Mouse (Mus musculus): Measurements from ENCODE around the gene Fbxl5.

The Fbxl5 gene

DNA sequence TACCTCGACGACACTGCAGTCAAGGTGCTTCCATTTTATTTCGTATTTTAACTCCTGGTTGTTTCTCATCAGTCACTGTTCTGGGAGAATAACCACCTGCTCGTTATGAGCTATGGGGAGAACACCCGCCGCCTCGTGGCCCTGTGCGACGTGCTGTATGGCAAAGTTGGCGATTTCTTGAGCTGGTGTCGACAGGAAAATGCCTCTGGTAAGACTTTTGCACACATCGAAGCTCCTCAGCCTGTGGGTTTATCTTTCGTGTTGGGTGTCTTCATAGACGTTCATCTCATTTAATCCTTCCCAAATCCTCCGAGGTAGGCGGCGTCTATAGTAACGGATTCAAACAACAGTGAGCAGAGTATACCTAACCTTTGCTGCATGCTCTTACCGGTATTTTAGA lies at the start of gene Fbxl5:
Fbxl5 (minus strand) TSS at position 101 of the 400 bp plus-strand sequence.
- no peak for DNase-seq (ENCODE audit: low spot score)

DNA sequence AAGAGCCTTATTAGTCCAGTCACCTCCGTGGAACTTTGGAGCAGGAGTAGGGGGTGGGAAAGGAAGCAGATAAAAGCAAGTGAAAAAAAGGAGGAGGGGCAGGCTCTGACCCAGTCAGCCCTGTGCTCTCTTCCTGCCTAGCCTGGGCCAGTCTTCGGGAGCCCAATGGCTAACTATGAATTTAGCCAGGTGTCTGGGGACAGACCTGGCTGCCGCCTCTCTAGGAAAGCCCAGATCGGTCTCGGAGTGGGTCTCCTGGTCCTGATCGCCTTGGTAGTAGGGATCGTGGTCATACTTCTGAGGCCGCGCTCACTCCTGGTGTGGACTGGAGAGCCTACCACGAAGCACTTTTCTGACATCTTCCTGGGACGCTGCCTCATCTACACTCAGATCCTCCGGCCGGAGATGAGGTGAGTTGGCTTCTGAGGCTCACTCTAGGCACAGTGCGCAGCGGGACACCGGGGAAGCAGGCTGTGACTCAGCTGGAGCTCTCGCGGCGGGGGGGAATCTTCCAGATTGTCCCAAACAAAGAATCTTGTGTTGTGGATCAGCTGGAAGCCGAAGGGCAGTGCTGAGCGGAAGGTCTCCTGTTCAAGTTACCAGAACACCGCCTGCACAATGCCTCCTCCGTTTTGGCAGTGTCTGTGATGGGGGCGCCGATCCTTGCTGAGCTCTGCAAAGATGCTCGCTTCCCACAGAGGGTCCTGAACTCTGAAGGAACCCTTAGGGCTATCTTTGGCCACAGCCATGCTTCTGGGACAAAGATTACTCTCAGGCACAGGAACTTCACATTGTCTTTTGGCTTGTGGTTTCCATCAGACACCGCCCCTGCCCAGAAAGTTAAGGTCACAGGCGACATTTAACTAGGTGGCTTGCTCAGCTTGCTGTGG lies 47.5 kb upstream of the Fbxl5 start:
- DNase-seq (ENCODE audit: low spot score): peak; percentile 49

DNA sequence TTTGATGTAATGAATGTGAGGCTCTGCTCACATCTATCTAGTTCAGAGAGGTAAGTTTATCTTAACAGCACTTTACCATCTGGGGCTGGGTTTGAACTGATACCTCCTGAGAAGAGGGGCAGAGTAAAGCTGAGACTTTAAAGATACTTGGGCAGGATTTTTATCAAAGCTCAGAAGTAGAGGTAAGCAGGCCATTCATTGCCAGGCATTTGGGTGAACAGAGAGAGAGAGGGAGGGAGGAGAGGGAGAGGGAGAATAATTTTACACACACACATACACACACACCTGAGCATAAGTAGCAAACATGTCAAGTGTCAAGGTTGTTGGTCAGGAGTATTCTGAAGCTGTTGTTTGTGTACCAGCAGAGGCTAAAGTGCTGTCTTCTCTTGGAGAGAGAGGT lies 46.8 kb upstream of the Fbxl5 start, which contains the start of gene Cd38:
Cd38 (plus strand) TSS at position 301 of the 400 bp plus-strand sequence.
- no peak for DNase-seq (ENCODE audit: low spot score)

DNA sequence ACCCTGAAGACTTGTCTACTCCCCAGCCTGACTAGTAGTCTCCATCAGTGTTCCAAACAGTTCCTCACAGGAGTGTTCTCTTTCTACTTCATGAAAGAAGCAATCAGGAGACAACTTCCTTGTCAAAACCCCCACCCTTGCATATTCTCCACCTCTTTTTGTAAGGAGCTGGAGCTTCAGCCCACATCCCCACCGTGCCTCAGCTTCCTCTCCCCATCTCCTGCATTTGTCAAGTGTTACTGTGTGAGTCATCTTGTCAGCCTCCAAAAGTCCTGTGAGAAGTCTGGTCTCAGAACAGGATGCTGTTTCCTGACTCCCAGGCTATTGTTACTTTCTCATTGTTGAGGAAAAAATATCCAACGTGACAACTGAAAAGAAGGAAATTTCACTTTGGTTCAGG lies 43.9 kb upstream of the Fbxl5 start:
- no peak for DNase-seq (ENCODE audit: low spot score)

DNA sequence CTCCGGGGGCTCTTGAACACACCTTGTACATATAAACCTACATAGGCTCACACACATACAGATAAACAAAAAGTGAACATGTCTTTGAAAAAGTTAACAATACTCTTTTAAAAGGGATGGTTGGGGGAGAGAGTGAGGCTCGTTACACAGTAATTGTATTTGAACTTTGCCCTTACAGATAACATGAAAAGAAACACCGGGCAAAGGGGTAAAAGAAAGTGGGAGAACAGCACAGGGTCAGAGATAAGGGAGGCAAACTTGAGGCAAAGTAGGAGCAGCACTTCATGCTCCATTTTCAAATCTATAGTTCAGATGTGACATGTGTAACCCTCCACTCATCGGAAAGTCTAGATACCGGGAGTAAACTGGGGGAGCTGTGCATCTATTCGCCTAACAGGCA lies 42.2 kb upstream of the Fbxl5 start:
- no peak for DNase-seq (ENCODE audit: low spot score)

DNA sequence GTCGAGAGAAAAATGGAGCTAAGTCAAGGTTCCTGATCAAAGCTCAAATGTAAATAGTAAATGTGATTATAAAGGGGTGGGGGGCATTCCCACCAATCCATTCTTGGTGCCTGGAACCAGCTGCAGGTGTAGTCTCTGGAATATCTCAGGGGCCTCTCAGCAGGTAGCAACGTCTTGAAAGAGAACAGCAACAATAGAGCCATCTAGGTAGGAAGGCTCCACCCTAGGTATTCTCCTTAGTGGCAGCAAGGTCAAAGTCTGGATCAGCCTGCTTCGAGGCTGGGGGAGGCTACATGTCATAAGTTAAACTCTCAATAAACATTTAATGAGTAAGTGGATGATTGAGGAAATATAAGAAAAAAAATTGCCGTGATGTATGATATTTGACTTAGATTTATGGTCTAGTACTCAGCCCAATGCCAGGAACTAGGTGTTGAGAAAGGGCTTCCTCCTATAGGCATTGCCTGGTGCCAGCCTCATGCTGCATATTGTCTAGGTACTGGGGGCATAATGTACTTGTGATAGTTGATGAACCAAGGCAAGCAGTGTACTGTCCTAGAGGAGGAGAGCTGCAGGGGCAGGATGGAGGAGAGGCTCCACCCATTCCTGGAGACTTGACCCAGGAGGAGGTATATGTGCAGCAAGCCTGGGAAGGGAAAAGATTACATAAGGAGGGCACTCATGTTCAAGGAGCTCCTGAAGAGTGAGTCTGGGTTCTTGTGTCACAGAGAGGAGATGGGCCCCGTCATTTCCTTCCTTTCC lies 39.4 kb upstream of the Fbxl5 start:
- no peak for DNase-seq (ENCODE audit: low spot score)

DNA sequence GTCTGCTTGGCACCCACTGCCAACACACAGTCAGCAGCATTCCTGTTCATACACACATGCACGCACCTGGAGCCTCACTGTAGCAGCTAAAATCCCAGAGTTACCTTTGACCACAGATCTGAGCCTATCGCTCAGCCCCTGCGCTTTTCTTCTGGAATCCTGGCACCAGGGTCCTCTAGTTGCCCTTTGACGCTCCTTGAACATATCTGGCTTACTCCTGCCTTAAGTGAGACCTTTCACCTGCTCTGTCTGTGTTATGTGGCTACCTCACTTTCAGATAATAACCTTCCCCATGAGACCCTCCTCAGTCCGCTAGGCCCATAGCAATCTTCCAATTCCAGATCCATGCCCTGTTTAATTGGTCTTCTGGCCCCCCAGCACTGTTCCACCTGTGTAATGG lies 38.7 kb upstream of the Fbxl5 start:
- DNase-seq (ENCODE audit: low spot score): no peak

DNA sequence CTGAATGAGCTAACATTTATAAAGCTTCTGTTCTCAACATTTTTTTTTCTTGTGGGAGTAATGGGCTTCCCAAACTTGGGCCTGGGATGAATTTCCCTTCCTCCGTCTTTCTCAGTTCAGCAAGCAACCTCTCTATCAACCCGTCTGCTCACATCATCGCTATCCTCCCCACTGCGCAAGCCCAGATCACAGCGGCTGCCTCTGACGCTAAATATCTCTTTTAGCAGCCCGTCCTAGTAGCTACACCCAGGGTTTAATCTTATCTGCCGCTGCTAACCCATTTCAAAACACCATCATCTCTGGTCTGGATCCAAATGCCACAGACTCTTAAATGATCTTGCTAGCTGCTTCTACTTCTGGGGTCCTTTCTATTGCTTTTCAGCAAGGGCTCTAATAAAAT lies 38.2 kb upstream of the Fbxl5 start:
- DNase-seq (ENCODE audit: low spot score): no peak

DNA sequence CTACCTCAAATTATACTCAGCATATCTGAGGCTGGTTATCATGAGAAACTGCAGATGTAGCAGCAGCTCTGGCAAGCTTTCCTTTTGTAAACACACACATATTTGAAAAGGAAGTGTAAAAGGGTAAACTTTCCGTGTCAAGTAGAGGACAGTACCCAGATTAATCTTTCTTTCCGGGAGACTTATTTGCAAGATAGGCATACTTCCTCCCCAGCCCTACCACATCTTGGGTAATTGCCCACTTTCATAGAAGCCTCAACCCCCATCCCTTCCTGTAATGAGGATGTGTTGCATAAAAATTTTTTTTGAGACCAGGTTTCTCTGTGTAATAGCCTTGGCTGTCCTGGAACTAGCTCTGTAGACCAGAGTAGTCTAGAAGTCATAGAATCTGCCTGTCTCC lies 34.3 kb upstream of the Fbxl5 start:
- peak; percentile 76 for DNase-seq (ENCODE audit: low spot score)

DNA sequence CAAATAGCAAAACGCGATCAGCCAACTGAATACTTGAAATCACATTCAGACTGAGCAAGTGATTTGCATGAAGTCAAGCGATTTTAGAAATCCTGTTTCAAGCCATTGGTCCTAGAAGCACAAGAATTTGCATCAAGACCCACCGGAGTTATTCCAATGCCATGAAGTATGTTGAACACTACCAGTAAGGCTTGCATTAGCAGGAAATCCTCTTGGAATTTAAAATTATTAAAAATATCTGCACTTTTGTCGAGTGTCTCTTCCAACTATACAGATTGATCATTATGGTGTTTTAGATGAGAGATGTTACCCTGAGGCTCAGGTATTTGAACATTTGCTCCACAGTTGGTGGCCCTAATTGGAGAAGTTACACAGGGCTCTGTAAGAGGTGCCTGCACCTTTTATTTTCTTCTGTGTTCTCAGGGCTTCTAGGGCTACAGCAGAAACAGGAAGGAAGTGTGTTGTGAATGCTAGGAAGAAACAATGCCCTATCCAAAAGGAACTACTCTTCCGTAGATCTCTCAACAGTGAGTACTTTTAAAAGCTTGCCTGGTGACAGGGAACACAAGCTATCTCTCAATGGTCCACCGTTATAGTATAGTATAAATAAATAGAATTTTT lies 32.5 kb upstream of the Fbxl5 start:
- DNase-seq (ENCODE audit: low spot score): no peak

DNA sequence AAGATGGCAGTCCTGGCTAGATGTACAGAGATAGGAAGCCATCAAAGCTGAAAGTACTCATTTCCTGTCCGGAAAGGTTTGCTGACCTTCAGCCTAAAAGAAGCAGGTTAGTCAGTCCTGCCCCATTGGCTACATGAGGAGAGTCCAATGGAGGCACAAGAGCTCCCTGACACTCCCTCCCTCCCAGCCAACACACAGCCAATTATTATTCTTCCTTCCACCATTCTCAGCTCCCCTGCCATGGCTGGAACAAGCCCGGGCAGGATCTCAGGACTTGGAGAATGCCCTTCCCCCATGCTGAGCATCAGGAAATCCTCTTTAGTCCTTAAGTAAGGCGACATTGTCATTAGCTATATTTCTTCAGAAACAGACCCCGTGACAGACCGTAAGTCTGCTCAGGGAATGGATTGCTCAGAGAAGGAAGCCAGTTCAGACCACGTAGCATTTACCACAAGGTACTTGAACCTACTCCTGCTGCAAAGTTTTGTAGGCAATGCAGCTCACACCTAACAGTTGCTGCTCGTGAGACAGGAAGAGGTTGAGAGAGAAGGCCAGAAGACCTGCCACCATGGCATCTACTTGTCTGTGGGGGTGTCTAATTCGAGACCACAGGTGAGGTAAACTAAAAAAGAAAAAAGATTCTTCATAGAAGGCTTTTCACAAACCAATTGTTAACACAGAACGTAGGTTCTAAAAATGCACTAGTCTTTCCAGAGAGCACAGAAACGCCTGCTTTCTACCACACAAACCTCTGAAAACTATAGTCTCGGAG lies 31.8 kb upstream of the Fbxl5 start:
- DNase-seq (ENCODE audit: low spot score): no peak

DNA sequence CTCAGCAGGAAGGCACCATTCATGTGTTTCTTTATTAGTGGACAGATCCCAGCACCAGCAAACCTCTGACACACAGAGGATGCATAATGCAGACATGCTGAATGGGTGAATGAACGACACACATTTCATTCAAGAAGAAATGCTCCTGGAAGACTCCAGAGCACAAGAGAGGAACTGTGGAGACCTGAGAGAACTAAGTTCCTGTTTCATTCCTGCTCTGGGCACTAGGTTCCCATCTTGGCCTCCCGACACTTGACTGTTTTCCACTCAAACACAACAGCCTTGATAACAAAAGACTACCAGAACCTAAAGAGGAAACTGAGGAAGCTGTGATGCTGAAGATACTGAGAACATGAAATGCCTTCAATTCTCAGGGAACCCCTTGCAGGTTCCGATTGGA lies 26.8 kb upstream of the Fbxl5 start:
- no peak for DNase-seq (ENCODE audit: low spot score)

DNA sequence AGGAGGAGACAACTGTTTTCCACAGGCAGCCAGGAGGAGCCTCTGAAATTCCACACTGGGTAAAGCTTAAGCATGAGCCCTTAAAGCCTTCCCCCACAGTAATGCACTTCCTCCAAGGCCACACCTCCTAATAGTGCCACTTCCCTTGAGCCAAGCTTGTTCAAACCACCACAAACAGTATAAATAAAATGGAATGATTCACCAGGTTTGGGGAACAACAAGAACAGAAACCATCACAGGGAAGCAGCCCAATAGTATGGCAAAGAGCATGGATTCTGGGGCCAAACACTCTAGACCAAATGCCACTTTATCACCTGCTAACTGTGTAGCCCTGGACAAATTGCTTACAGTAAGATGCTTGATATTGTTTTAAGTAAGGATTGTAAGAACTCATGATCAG lies 26.1 kb upstream of the Fbxl5 start:
- no peak for DNase-seq (ENCODE audit: low spot score)

DNA sequence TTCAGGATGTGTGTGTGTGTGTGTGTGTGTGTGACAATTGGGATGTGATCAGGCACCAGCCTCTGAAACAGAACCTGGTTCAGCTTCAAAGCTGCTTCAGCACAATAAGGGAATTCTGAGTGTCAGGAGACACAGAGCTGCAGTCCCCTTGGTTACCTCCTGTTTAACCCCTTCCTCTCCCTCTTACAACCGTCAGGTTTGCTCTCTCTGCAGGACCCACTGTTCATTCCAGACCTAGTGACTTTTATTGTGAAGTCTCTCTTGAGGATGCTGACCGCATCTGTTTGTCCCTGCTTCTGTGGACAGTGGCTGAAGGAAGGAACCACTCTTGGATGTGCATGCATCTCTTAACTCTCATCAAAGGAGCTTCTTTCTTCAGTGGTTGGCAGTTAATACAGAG lies 24.8 kb upstream of the Fbxl5 start:
- no peak for DNase-seq (ENCODE audit: low spot score)

DNA sequence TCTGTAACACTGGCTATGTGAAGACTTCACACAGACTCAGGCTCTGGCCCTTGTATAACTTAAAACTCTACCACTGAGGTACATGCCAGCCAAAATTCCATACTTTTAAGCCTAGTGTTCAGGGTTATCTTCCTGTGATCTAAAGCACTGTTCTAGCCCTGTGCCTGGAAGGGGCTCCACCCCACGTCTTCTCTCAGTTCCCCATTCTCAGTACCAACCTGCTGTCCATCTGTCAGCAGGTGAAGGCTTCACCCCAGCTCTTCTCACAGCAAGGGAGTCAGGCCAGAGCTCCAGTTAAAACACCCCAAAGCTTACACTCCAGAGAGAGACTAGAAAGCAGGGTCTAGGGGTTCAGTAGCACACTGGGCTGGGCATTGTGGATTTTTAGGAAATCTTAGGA lies 24.2 kb upstream of the Fbxl5 start:
- no peak for DNase-seq (ENCODE audit: low spot score)

DNA sequence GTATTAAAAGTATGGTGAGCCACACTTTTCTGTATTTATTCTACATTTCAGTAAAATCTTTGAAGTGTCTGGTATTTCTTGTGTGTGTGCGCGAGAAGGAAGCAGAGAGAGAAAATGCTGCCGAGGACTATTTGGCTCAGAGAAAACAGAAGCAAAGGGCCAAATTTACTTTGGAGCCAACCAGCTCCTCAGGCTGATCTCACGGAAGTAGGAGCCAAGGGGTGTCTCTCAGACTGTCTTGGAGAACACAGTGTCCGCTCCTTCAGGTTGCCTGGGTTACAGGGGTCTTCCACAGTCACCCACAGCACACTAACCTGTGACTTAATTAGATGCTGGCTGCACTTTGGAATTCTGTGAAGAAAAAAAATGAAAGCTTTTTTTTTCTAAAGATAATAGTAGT lies 23.6 kb upstream of the Fbxl5 start:
- DNase-seq (ENCODE audit: low spot score): no peak

DNA sequence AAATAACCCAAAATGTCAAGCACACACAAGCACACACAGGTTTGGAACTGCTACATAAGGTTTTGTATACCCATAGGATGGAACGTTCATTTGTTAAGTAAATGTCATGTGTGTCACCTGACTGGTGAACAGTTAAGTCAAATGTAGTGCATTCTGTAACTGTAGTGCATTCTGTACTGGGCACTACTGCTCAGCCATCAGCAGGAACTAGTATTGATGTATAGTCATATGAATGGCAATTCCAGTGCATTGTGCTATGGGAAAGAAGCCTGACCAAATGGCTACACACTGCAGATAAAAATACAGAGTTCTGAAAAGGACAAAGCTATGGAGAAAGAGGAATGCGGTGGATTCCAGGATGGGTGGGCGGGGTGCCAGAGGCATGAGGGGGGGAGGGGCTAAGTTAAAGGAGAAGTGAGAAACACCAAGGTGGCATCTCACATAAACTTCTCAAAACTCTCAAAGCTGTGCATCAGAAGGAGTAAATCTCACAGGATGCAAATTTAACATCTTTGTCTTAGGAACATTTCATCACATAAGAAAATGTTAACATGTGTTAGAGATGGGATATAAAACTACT lies 21.2 kb upstream of the Fbxl5 start:
- DNase-seq (ENCODE audit: low spot score): no peak

DNA sequence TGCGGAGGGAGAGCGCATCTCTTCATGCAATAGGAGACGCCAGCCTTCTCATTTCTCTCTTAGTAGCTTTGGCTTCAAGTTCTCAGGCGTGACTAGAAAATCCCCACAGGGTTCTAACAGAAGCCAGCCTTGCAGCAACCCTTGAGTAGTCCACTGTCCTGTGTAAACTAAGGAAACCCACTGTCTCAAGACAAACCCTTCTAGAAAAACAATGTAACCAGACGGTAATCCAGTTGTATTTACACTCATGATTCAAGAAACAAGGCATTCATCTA lies 20.5 kb upstream of the Fbxl5 start:
- DNase-seq (ENCODE audit: low spot score): no peak

DNA sequence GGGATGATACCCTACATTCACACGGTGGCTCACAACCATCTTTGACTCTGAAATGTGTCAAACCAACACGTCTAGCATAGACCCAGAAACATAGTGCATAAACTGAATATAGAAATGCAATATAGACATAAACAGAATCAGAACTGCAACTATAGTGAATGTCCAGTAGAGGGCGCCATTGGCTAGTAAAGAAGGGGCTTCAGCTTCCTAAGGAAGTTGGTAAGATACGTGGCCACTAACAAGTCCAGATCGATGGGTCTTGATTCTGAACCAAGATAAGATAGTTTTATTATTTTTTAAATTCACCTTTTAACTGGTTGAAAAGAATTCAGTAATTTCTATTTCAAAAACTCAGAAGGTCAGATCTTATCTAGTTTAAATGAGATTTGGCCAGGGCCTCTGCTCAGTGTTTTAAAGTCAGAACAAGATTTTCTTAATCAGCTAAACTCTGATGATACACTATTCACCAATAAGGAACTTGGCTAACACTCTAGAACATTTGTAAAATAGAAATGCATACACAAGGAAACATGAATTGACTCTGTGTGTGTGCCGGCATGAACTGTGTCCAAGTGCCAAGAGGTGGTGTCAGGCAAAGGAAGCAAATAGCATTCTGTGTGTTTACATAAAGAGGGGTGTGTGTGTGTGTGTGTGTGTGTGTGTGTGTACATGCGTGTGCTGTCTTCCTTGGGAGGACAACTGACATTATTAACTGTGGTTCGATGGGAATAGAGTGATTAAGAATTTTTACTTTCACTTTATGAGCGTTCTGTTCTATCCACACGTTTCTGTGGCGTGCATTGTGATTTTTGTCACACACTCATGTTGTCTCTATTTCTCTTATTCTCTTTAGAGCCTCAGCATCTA lies 19.9 kb upstream of the Fbxl5 start:
- DNase-seq (ENCODE audit: low spot score): peak; percentile 80

DNA sequence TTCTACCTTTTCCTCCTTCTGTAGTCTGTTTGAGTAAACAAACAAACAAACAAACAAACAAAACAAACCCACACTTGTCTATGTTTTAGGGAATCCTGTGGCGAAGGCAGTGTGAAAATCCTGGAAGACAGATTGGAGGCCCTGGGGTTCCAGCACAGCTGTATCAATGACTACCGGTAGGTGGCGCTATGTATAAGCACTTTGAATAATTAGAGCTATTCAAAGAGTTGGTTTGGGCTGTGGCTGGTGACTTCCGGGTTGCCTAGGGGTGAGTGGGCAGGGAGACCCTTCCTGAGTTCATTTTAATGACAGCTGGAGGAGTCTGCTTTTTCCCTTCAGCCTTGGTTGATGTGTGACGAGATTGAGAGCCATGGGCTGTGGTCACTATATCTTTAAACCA lies 15.9 kb upstream of the Fbxl5 start:
- no peak for DNase-seq (ENCODE audit: low spot score)

DNA sequence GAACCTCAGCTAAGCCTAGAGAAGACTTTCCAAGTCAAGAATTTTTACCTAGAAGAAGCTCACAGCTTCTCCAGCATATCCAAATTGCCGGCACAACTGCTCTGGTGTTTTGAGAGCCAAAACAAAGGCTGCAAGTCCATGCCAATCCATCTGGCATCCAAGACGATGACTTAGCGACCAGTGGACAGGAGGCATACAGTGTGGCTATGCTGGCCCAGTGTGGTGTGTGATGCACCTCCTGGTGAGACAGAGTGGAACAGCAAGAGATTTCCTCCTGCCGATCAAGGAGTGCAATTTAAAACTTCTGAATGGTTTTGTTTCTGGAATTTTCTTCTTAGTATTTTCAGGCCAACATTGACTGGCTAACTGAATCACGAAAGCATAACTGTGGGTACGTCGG lies 15.2 kb upstream of the Fbxl5 start:
- DNase-seq (ENCODE audit: low spot score): no peak

Measured in lung, postnatal 25 days (tissue).